Mouse (Mus musculus) stomach, embryonic 16.5 days (tissue): ENCODE measurements around the gene Hebp1. TPM values are rescaled to one million over a fixed set of nuclear protein-coding genes. Genes with fewer than 3 reads are reported as not detected.

Experiments used
- ATAC-seq: fragments of 200-750 bp; cut with Nextera tagmentation; 2 replicates; pipeline ENCODE4 v1.8.0; 2017; ENCODE audit warnings: moderate number of reproducible peaks, moderate TSS enrichment; ENCODE audit not compliant: insufficient read depth, low FRiP score
- H3K27ac ChIP-seq: fragments of 300-500 bp; sonication (generic); 2 replicates; pipeline ENCODE4 v1.5.1; 2014; ENCODE audit warnings: low read length
- H3K27me3 ChIP-seq: fragments of 300-500 bp; sonication (generic); 2 replicates; pipeline ENCODE4 v1.6.1; 2014; ENCODE audit warnings: low read length, control low read depth, mixed read lengths; ENCODE audit not compliant: control insufficient read depth, insufficient read depth
- H3K36me3 ChIP-seq: fragments of 300-500 bp; sonication (generic); 2 replicates; pipeline ENCODE4 v1.6.1; 2014; ENCODE audit warnings: low read length; ENCODE audit not compliant: control insufficient read depth, insufficient read depth
- H3K4me1 ChIP-seq: fragments of 300-500 bp; sonication (generic); 2 replicates; pipeline ENCODE4 v1.6.1; 2014; ENCODE audit warnings: low read length, control low read depth, mixed read lengths; ENCODE audit not compliant: control insufficient read depth, insufficient read depth
- H3K4me2 ChIP-seq: fragments of 300-500 bp; sonication (generic); 2 replicates; pipeline ENCODE4 v1.6.1; 2014; ENCODE audit warnings: low read depth, low read length, mixed read lengths
- H3K4me3 ChIP-seq: fragments of 300-500 bp; sonication (generic); replicated peaks from 2 replicates; pipeline ENCODE4 v1.5.1; 2014; ENCODE audit warnings: mild to moderate bottlenecking, low read length
- H3K9ac ChIP-seq: fragments of 300-500 bp; sonication (generic); 2 replicates; pipeline ENCODE4 v1.6.1; 2014; ENCODE audit warnings: low read length
- H3K9me3 ChIP-seq: fragments of 300-500 bp; sonication (generic); replicated peaks from 2 replicates; pipeline ENCODE4 v1.6.1; 2016; ENCODE audit warnings: low read length, control low read depth; ENCODE audit not compliant: control insufficient read depth
- WGBS: fragments of 180-500 bp; shearing (Covaris S2); extraction: QIAGEN DNeasy Blood & Tissue Kit; methylation state at CpG from one replicate; pipeline ENCODE4 v1.1.7; 2014; 5-methylcytosine and 5-hydroxymethylcytosine counted together
- polyA plus RNA-seq: library from polyadenylated mRNA; unstranded; fragments of >200 nt; fragmentation: Nextera tagmentation; extraction: Ambion mirVana; gene quantifications from 2 replicates; pipeline ENCODE4 v1.2.1, GENCODE M21; 2015

Hebp1 gene
- polyA plus RNA-seq, 1 experiment from 2014 or later = 37.7 TPM

- 69% methylated on average over 14 of the region's 14 CpGs for WGBS
- Histone ChIP-seq H3K36me3 (no peaks in the 10 kb centered on the region), H3K4me1 (peaks cover 9% of the 10 kb centered on the region; the same call in 1 of the 2 replicates), H3K27me3 (no peaks in the 10 kb centered on the region), H3K9me3 (0 out of 2 replicates have a peak, but pooled peaks cover 3% of the 10 kb centered on the region), H3K27ac (no peak overlapping the region), H3K9ac (no peak overlapping the region), H3K4me3 (no peak overlapping the region), H3K4me2 (no peak overlapping the region)
- ATAC-seq = no peak
Measured at GRCm38 (mm10) chr6:135171736-135172135, 26.1 kb downstream of the Hebp1 start.

- Histone ChIP-seq H3K4me3 (no peak overlapping the region), H3K4me1 (peaks cover 16% of the 10 kb centered on the region; the same call in 1 of the 2 replicates), H3K9ac (no peak overlapping the region), H3K9me3 (0 out of 2 replicates have a peak, but pooled peaks cover 3% of the 10 kb centered on the region), H3K27ac (no peak overlapping the region), H3K27me3 (no peaks in the 10 kb centered on the region), H3K4me2 (no peak overlapping the region), H3K36me3 (no peaks in the 10 kb centered on the region)
- no peak for ATAC-seq
- WGBS = 88% methylated on average over 3 of the region's 3 CpGs
Measured at GRCm38 (mm10) chr6:135169246-135169645, 28.6 kb downstream of the Hebp1 start.

GRCm38 (mm10) chr6:135168471-135168870, 29.4 kb downstream of the Hebp1 start:
- peak overlapping the region; percentile 90 for H3K9ac ChIP-seq
- ATAC-seq = no peak
- H3K4me1 ChIP-seq = peaks cover 21% of the 10 kb centered on the region
- H3K36me3 ChIP-seq = no peaks in the 10 kb centered on the region
- WGBS = 69% methylated on average over 6 of the region's 6 CpGs
- H3K27me3 ChIP-seq = no peaks in the 10 kb centered on the region
- peak overlapping the region; percentile 87 for H3K4me2 ChIP-seq
- H3K27ac ChIP-seq = no peak overlapping the region
- H3K9me3 ChIP-seq = 0 out of 2 replicates have a peak, but pooled peaks cover 3% of the 10 kb centered on the region
- H3K4me3 ChIP-seq = peak overlapping the region; percentile 78

GRCm38 (mm10) chr6:135167380-135168311, 30.2 kb downstream of the Hebp1 start:
- 3% methylated on average over 46 of the region's 46 CpGs for WGBS
- ATAC-seq = peak; percentile 95

GRCm38 (mm10) chr6:135166712-135167111, 31.1 kb downstream of the Hebp1 start:
- 0 out of 2 replicates have a peak overlapping the region, but pooled peaks have one; percentile 90 for H3K9ac ChIP-seq
- H3K36me3 ChIP-seq = no peaks in the 10 kb centered on the region
- peak overlapping the region; percentile 91 for H3K27ac ChIP-seq
- WGBS = 58% methylated on average over 5 of the region's 5 CpGs
- H3K4me1 ChIP-seq = peaks cover 26% of the 10 kb centered on the region
- ATAC-seq = no peak
- no peaks in the 10 kb centered on the region for H3K9me3 ChIP-seq
- no peaks in the 10 kb centered on the region for H3K27me3 ChIP-seq
- H3K4me3 ChIP-seq = peak overlapping the region; percentile 78
- peak overlapping the region; percentile 87 for H3K4me2 ChIP-seq

More at GRCm38 (mm10) chr6:135167380-135168311, 30.2 kb downstream of the Hebp1 start:
- Histone ChIP-seq H3K4me1 (peaks cover 26% of the 10 kb centered on the region), H3K27me3 (no peaks in the 10 kb centered on the region), H3K9ac (peak overlapping the region; percentile 90), H3K36me3 (no peaks in the 10 kb centered on the region), H3K4me2 (peak overlapping the region; percentile 87), H3K9me3 (no peaks in the 10 kb centered on the region), H3K27ac (peak overlapping the region; percentile 91), H3K4me3 (peak overlapping the region; percentile 78)

GRCm38 (mm10) chr6:135166262-135166661, 31.6 kb downstream of the Hebp1 start:
- no peak for ATAC-seq
- no peak overlapping the region for H3K27ac ChIP-seq
- 0 out of 2 replicates have a peak overlapping the region, but pooled peaks have one; percentile 5 for H3K4me3 ChIP-seq
- H3K4me2 ChIP-seq = peak overlapping the region; percentile 14; the same call in 1 of the 2 replicates
- 84% methylated on average over 3 of the region's 3 CpGs for WGBS
- no peaks in the 10 kb centered on the region for H3K36me3 ChIP-seq
- no peak overlapping the region for H3K9ac ChIP-seq
- no peaks in the 10 kb centered on the region for H3K27me3 ChIP-seq
- peaks cover 29% of the 10 kb centered on the region for H3K4me1 ChIP-seq
- H3K9me3 ChIP-seq = no peaks in the 10 kb centered on the region

- Histone ChIP-seq H3K4me3 (no peak overlapping the region), H3K36me3 (no peaks in the 10 kb centered on the region), H3K9ac (no peak overlapping the region), H3K4me2 (no peak overlapping the region), H3K27ac (no peak overlapping the region), H3K4me1 (peaks cover 31% of the 10 kb centered on the region), H3K27me3 (no peaks in the 10 kb centered on the region), H3K9me3 (no peaks in the 10 kb centered on the region)
- 70% methylated on average over 2 of the region's 2 CpGs for WGBS
- ATAC-seq = no peak
Measured at GRCm38 (mm10) chr6:135165706-135166105, 32.1 kb downstream of the Hebp1 start.

- ATAC-seq = no peak
- no peak overlapping the region for H3K9ac ChIP-seq
Measured at GRCm38 (mm10) chr6:135165191-135165590, 32.6 kb downstream of the Hebp1 start.

GRCm38 (mm10) chr6:135162861-135163260, 35.0 kb downstream of the Hebp1 start:
- Histone ChIP-seq H3K36me3 (no peaks in the 10 kb centered on the region), H3K4me2 (no peak overlapping the region), H3K27ac (no peak overlapping the region), H3K9ac (no peak overlapping the region), H3K9me3 (no peaks in the 10 kb centered on the region), H3K4me1 (peaks cover 28% of the 10 kb centered on the region), H3K27me3 (no peaks in the 10 kb centered on the region), H3K4me3 (no peak overlapping the region)
- ATAC-seq = no peak
- 62% methylated on average over 4 of the region's 4 CpGs for WGBS

More at GRCm38 (mm10) chr6:135165191-135165590, 32.6 kb downstream of the Hebp1 start:
- Histone ChIP-seq H3K27me3 (no peaks in the 10 kb centered on the region), H3K4me1 (peaks cover 31% of the 10 kb centered on the region), H3K4me3 (no peak overlapping the region), H3K36me3 (no peaks in the 10 kb centered on the region), H3K4me2 (no peak overlapping the region), H3K9me3 (no peaks in the 10 kb centered on the region), H3K27ac (no peak overlapping the region)
- 51% methylated on average over 3 of the region's 3 CpGs for WGBS
